Mouse (Mus musculus) intestine, embryonic 15.5 days (tissue): ENCODE results near the gene Hist1h2bq. TPM values are rescaled to one million over a fixed set of nuclear protein-coding genes. Genes with fewer than 3 reads are reported as not detected.
"Not testable (repeated sequence)": the region's sequence is repeated elsewhere in the genome, so short reads cannot be mapped to it uniquely, and the experiment has no call there.

Experiments
- ATAC-seq: fragments of 200-750 bp; cut with Nextera tagmentation; 2 replicates; pipeline ENCODE4 v1.8.0; 2017; ENCODE audit warnings: moderate TSS enrichment, moderate library complexity
- H3K27ac ChIP-seq: fragments of 300-500 bp; sonication (generic); 2 replicates; pipeline ENCODE4 v1.5.1; 2015; ENCODE audit warnings: mild to moderate bottlenecking, inconsistent platforms
- H3K27me3 ChIP-seq: fragments of 300-500 bp; sonication (generic); replicated peaks from 2 replicates; pipeline ENCODE4 v1.6.1; 2015; ENCODE audit warnings: inconsistent platforms
- H3K36me3 ChIP-seq: fragments of 300-500 bp; sonication (generic); 2 replicates; pipeline ENCODE4 v1.6.1; 2015; ENCODE audit warnings: inconsistent platforms
- H3K4me1 ChIP-seq: fragments of 300-500 bp; sonication (generic); replicated peaks from 2 replicates; pipeline ENCODE4 v1.6.1; 2015; ENCODE audit warnings: inconsistent platforms
- H3K4me2 ChIP-seq: fragments of 300-500 bp; sonication (generic); replicated peaks from 2 replicates; pipeline ENCODE4 v1.6.1; 2015; ENCODE audit warnings: mild to moderate bottlenecking, inconsistent platforms
- H3K4me3 ChIP-seq: fragments of 300-500 bp; sonication (generic); replicated peaks from 2 replicates; pipeline ENCODE4 v1.5.1; 2015; ENCODE audit warnings: inconsistent platforms
- H3K9ac ChIP-seq: fragments of 300-500 bp; sonication (generic); 2 replicates; pipeline ENCODE4 v1.6.1; 2015; ENCODE audit warnings: inconsistent platforms
- H3K9me3 ChIP-seq: fragments of 300-500 bp; sonication (generic); 2 replicates; pipeline ENCODE4 v1.6.1; 2016; ENCODE audit warnings: inconsistent platforms
- WGBS: fragments of 180-500 bp; shearing (Covaris S2); methylation state at CpG from one replicate; pipeline ENCODE4 v1.1.7; 2015; 5-methylcytosine and 5-hydroxymethylcytosine counted together
- polyA plus RNA-seq: library from polyadenylated mRNA; unstranded; fragments of >200 nt; fragmentation: Nextera tagmentation; extraction: Ambion mirVana; gene quantifications from 2 replicates; pipeline ENCODE4 v1.2.1, GENCODE M21; 2015

Hist1h2bq gene
- polyA plus RNA-seq, 1 experiment from 2014 or later, result 16.7 TPM

GRCm38 (mm10) chr13:21786189-21786898, 23.7 kb downstream of the Hist1h2bq start:
- ATAC-seq, result no peak
- peak overlapping the region; percentile 41 for H3K9ac ChIP-seq
- H3K4me2 ChIP-seq, result peak overlapping the region; percentile 60
- H3K4me3 ChIP-seq, result peak overlapping the region; percentile 34
- H3K36me3 ChIP-seq, result no peaks in the 10 kb centered on the region
- H3K4me1 ChIP-seq, result peaks cover 23% of the 10 kb centered on the region
- H3K9me3 ChIP-seq, result no peaks in the 10 kb centered on the region
- H3K27me3 ChIP-seq, result no peaks in the 10 kb centered on the region
- H3K27ac ChIP-seq, result peak overlapping the region; percentile 84
- 8% methylated on average over 8 of the region's 8 CpGs for WGBS

DNA sequence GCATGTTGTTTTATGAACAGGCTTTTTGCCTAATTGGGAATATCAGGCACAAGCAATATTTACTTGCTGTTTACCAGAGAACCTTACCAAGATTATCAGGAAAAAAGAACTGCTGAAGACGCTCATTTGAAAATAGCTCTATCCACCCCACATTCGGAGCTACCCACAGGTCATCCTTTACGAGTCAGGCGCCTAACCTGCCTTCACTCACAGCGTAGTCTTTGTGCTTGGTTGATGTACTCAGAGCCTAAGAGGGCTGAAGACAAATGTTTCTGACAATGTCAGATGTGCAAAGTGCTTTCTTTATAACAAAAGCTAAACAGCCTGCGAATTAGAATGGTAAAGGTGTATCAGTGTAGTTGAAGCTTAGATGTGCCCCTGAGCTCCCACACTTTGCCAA, 25.7 kb downstream of the Hist1h2bq start:
- Histone ChIP-seq H3K27ac (peak overlapping the region; percentile 86), H3K9me3 (no peaks in the 10 kb centered on the region), H3K36me3 (no peaks in the 10 kb centered on the region), H3K4me1 (peaks cover 19% of the 10 kb centered on the region), H3K9ac (peak overlapping the region; percentile 37; the same call in 1 of the 2 replicates), H3K27me3 (no peaks in the 10 kb centered on the region), H3K4me2 (peak overlapping the region; percentile 62), H3K4me3 (peak overlapping the region; percentile 39; the same call in 1 of the 2 replicates)
- ATAC-seq, result no peak
- WGBS, result 38% methylated on average over 6 of the region's 6 CpGs

DNA sequence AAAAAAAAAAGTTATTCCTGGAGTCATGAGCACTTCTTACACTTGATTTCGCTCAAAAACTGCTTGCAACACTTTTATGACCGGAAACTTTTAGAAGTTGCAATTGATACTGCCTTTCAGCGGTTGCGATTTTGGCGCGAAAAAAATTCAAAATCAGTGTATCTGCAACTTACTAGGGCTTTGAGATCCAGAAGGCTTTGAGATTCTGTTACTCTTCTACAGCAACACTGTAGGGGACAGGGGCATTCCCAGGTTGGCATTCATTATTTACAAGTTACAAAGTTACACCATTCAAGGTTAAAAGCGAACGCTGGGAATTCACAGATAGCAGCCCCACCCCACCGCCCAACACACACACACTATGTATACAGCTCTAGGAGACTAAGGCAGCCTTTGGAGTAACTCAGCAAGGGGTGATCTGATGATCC, 26.2 kb downstream of the Hist1h2bq start:
- Histone ChIP-seq H3K4me1 (peaks cover 19% of the 10 kb centered on the region), H3K27ac (peak overlapping the region; percentile 86), H3K4me3 (peak overlapping the region; percentile 39), H3K27me3 (no peaks in the 10 kb centered on the region), H3K9me3 (no peaks in the 10 kb centered on the region), H3K4me2 (peak overlapping the region; percentile 62), H3K9ac (peak overlapping the region; percentile 37; the same call in 1 of the 2 replicates), H3K36me3 (no peaks in the 10 kb centered on the region)
- 2% methylated on average over 9 of the region's 9 CpGs for WGBS
- ATAC-seq, result no peak

GRCm38 (mm10) chr13:21783255-21783617, 26.8 kb downstream of the Hist1h2bq start, which contains the start of gene Hist1h3i:
TSS of gene Hist1h3i (minus strand) at chr13:21783370.
- H3K27ac ChIP-seq, result peak within 1 kb of the TSS; percentile 86

DNA sequence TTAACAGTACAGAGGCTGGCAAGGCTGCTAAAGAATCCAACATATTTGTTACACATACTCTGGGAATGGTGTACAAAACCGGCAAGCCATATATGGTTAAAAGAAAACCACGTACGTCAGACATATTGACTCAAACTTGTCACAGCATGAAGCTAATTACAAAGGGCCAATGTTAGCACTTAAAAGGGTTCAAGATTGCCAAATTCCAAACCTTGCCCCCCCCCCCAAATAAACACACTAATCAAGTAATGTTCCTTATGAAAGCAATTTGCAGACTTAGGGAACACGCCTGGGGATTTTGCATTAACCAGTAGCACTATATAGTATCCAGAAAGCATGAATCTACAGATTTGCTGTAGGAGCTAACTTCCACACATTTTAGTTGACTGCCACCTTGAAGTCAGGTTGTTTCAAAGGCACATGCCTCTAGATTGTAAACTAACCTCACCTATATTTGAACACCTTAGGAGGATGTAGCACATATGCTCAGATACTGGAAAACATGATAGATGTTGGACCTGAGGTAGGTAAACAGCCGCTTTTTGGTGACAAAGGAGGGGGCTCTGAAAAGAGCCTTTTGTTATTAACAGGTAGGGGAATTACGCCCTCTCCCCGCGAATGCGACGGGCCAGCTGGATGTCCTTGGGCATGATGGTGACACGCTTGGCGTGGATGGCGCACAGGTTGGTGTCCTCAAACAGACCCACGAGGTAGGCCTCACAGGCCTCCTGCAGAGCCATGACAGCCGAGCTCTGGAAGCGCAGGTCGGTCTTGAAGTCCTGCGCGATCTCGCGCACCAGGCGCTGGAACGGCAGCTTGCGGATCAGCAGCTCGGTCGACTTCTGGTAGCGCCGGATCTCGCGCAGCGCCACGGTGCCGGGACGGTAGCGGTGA, 27.4 kb downstream of the Hist1h2bq start:
- not testable (repeated sequence) for ATAC-seq, H3K27me3 ChIP-seq, H3K36me3 ChIP-seq, H3K9me3 ChIP-seq
- H3K9ac ChIP-seq, result peak overlapping the region; percentile 47
- under 1% methylated on average over 14 of the region's 35 CpGs for WGBS
- H3K4me2 ChIP-seq, result peak overlapping the region; percentile 62
- peaks cover 19% of the 10 kb centered on the region for H3K4me1 ChIP-seq
- peak overlapping the region; percentile 81 for H3K27ac ChIP-seq
- peak overlapping the region; percentile 39 for H3K4me3 ChIP-seq

More at GRCm38 (mm10) chr13:21783255-21783617, 26.8 kb downstream of the Hist1h2bq start, which contains the start of gene Hist1h3i:
- ATAC-seq, result peak; percentile 63
- H3K9me3 ChIP-seq, result no peaks in the 10 kb centered on the region
- H3K4me1 ChIP-seq, result peaks cover 19% of the 10 kb centered on the region
- peak within 1 kb of the TSS; percentile 47 for H3K9ac ChIP-seq
- H3K27me3 ChIP-seq, result no peaks in the 10 kb centered on the region
- peak within 1 kb of the TSS; percentile 62 for H3K4me2 ChIP-seq
- H3K36me3 ChIP-seq, result no peaks in the 10 kb centered on the region
- H3K4me3 ChIP-seq, result peak within 1 kb of the TSS; percentile 39
- WGBS, result under 1% methylated on average over 18 of the region's 20 CpGs

DNA sequence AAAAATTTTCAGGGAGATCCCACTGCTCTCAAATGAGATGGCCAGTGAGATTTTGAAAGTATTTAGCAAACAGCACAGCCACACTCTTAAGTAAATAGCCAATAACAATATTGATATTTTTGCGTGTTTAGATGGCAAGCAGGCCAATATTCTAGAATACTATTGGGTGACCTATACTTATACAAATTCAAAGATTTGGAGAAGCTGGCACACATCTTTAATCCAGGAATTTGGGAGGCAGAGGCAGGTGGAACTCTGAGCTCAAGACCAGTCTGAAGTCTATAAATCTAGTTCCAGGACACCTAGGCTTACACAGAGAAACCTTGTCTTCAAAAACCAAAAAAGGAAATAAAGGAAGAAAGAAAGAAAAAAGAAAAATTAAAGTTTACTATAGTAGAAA, 28.4 kb downstream of the Hist1h2bq start:
- Histone ChIP-seq H3K4me2 (no peak overlapping the region), H3K9ac (no peak overlapping the region), H3K4me3 (no peak overlapping the region), H3K4me1 (peaks cover 19% of the 10 kb centered on the region), H3K27ac (no peak overlapping the region), H3K36me3 (no peaks in the 10 kb centered on the region), H3K9me3 (no peaks in the 10 kb centered on the region), H3K27me3 (no peaks in the 10 kb centered on the region)
- ATAC-seq, result no peak
- WGBS, result 90% methylated on average over 1 of the region's 1 CpGs

DNA sequence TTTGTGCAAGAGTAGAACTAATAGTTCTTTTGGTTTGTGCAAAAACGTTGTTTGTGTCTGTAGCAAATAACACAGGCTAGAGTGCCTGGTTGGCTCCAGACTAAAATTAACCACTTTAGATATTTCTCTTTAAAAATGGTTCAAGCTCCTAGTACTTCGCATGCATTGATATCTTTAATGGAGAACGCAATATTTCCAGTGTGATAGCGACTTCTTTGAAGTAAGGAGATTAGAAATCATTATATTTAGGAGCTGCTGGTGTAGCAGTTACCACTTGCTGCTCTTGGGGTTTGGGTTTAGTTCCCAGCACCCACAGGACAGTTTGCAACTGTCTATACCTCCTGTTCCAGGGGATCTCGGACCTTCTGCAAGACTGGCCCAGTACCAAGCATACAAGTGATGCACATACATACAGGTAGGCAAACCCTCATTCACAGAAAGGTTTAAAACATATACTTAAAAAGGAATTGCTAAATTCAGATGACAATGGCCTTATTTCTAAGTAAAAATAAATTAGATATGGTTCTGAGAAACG, 28.9 kb downstream of the Hist1h2bq start:
- Histone ChIP-seq H3K4me1 (peaks cover 18% of the 10 kb centered on the region), H3K4me2 (peak overlapping the region; percentile 94), H3K27me3 (no peaks in the 10 kb centered on the region), H3K36me3 (no peaks in the 10 kb centered on the region), H3K9ac (peak overlapping the region; percentile 83; the same call in 1 of the 2 replicates), H3K4me3 (no peak overlapping the region), H3K9me3 (no peaks in the 10 kb centered on the region), H3K27ac (peak overlapping the region; percentile 95)
- ATAC-seq, result no peak
- WGBS, result 44% methylated on average over 6 of the region's 6 CpGs

DNA sequence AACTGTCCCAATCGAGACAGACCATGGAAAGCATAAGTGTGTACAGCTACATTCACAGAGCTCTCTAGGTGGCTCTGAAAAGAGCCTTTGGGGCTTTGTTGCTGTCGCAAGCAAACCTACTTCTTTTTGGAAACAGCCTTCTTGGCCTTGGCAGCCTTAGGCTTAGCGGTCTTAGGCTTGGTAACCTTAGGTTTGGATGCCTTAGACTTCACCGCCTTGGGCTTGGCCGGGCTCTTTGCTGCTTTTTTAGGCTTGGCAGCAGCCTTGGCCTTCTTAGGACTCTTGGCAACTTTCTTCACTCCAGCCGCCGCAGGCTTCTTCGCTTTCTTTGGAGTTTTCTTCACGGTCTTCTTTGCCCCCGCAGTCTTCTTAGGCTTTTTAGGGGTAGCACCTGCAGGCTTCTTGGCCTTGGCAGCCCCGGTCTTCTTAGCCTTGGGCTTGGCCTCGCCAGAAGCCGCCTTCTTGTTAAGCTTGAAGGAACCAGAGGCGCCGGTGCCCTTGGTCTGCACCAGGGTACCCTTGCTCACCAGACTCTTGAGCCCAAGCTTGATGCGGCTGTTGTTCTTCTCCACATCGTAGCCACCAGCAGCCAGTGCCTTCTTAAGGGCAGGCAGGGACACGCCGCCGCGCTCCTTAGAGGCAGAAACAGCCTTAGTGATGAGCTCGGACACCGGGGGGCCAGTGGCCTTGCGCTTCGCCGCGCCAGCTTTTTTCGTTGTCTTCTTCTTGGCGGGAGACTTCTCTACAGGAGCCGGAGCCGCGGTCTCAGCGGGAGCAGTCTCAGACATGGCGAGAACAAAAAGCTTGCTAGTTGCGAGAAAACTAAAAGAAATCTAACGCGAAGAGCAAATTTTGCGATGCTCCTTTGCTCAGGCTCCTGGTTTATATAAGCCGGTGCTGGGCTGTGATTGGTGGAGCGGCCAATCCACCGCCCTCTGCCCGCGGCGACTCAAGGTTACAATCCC, 29.9 kb downstream of the Hist1h2bq start, which contains the start of gene Hist1h1b:
Gene Hist1h1b (minus strand): TSS at position 859 of the 965 bp plus-strand sequence.
- H3K4me3 ChIP-seq, result peak within 1 kb of the TSS; percentile 58
- H3K9me3 ChIP-seq, result no peaks in the 10 kb centered on the region
- H3K27me3 ChIP-seq, result no peaks in the 10 kb centered on the region
- ATAC-seq, result peak; percentile 63
- peak within 1 kb of the TSS; percentile 95 for H3K27ac ChIP-seq
- H3K36me3 ChIP-seq, result no peaks in the 10 kb centered on the region
- peak within 1 kb of the TSS; percentile 94 for H3K4me2 ChIP-seq
- 1% methylated on average over 44 of the region's 44 CpGs for WGBS
- H3K4me1 ChIP-seq, result peaks cover 11% of the 10 kb centered on the region
- H3K9ac ChIP-seq, result peak within 1 kb of the TSS; percentile 83

- 3% methylated on average over 33 of the region's 33 CpGs for WGBS
Measured at GRCm38 (mm10) chr13:21778814-21779766, 30.9 kb downstream of the Hist1h2bq start.

More at GRCm38 (mm10) chr13:21778814-21779766, 30.9 kb downstream of the Hist1h2bq start:
- Histone ChIP-seq H3K27me3 (no peaks in the 10 kb centered on the region), H3K4me2 (peak overlapping the region; percentile 94), H3K9ac (peak overlapping the region; percentile 83), H3K27ac (peak overlapping the region; percentile 95), H3K36me3 (no peaks in the 10 kb centered on the region), H3K9me3 (no peaks in the 10 kb centered on the region), H3K4me3 (peak overlapping the region; percentile 58), H3K4me1 (peaks cover 6% of the 10 kb centered on the region)
- ATAC-seq, result peak; percentile 87
